Mouse (Mus musculus) myocyte (in vitro differentiated cells): ENCODE measurements around the gene Igfbp2. TPM values are rescaled to one million over a fixed set of nuclear protein-coding genes. Genes with fewer than 3 reads are reported as not detected.

Experiments
- H3K27me3 ChIP-seq: one replicate; pipeline ENCODE4 v1.6.1; 2011; ENCODE audit not compliant: control insufficient read depth, insufficient read depth, insufficient read length
- H3K36me3 ChIP-seq: one replicate; pipeline ENCODE4 v1.6.1; 2011; ENCODE audit not compliant: control insufficient read depth, insufficient read depth
- H3K4me2 ChIP-seq: one replicate; pipeline ENCODE4 v1.6.1; 2011; ENCODE audit warnings: low read depth, control low read depth
- H3K4me3 ChIP-seq: one replicate; pipeline ENCODE4 v1.5.1; 2011; ENCODE audit warnings: mild to moderate bottlenecking, control low read depth, moderate library complexity
- H3K79me2 ChIP-seq: one replicate; pipeline ENCODE4 v1.6.1; 2011; ENCODE audit not compliant: control insufficient read depth, insufficient read depth
- H3ac ChIP-seq: one replicate; pipeline ENCODE4 v1.6.1; 2011; ENCODE audit not compliant: control insufficient read depth, insufficient read length
- CEBPB ChIP-seq: IDR thresholded peaks from 2 replicates; pipeline ENCODE4 v1.6.1; 2011; ENCODE audit warnings: mild to moderate bottlenecking, moderate library complexity; ENCODE audit not compliant: poor library complexity, insufficient read depth, severe bottlenecking
- E2F4 ChIP-seq: IDR thresholded peaks from one replicate; pipeline ENCODE4 v1.6.1; 2011; ENCODE audit warnings: mild to moderate bottlenecking, control low read depth, moderate library complexity; ENCODE audit not compliant: insufficient read depth
- MAX ChIP-seq: IDR thresholded peaks from one replicate; pipeline ENCODE4 v1.6.1; 2011; ENCODE audit warnings: low read depth, mild to moderate bottlenecking, control low read depth
- MYOD1 ChIP-seq, 3 experiments: IDR thresholded peaks; one replicate each; pipeline ENCODE4 v1.6.1; 2011; ENCODE audit warnings: control low read depth in 2 of 3, low read depth in 2 of 3, mild to moderate bottlenecking in 2 of 3, moderate library complexity in 1 of 3; ENCODE audit not compliant: insufficient read length in 2 of 3, control insufficient read depth in 1 of 3
- MYOG ChIP-seq, 3 experiments: IDR thresholded peaks; one replicate each; pipeline ENCODE4 v1.6.1; 2011; ENCODE audit warnings: control low read depth in 2 of 3, low read depth in 2 of 3, mild to moderate bottlenecking in 2 of 3; ENCODE audit not compliant: insufficient read length in 2 of 3, control insufficient read depth in 1 of 3, insufficient read depth in 1 of 3
- POLR2A ChIP-seq: IDR thresholded peaks from one replicate; pipeline ENCODE4 v1.6.1; 2011; ENCODE audit warnings: low read depth, mild to moderate bottlenecking, control low read depth, moderate library complexity; ENCODE audit not compliant: insufficient read length
- POLR2AphosphoS2 ChIP-seq: IDR thresholded peaks from one replicate; pipeline ENCODE4 v1.6.1; 2011; ENCODE audit warnings: low read depth, control low read depth; ENCODE audit not compliant: insufficient read length
- REST ChIP-seq: IDR thresholded peaks from one replicate; pipeline ENCODE4 v1.6.1; 2011; ENCODE audit warnings: mild to moderate bottlenecking, control low read depth, moderate library complexity; ENCODE audit not compliant: insufficient read depth, insufficient read length
- SRF ChIP-seq: IDR thresholded peaks from one replicate; pipeline ENCODE4 v1.6.1; 2011; ENCODE audit warnings: low read depth; ENCODE audit not compliant: control insufficient read depth, insufficient read length
- TCF12 ChIP-seq: IDR thresholded peaks from one replicate; pipeline ENCODE4 v1.6.1; 2011; ENCODE audit warnings: mild to moderate bottlenecking, control low read depth; ENCODE audit not compliant: poor library complexity, insufficient read depth, severe bottlenecking
- TCF3 ChIP-seq: IDR thresholded peaks from one replicate; pipeline ENCODE4 v1.6.1; 2011; ENCODE audit warnings: low read depth, control low read depth; ENCODE audit not compliant: insufficient read length
- USF1 ChIP-seq: IDR thresholded peaks from one replicate; pipeline ENCODE4 v1.6.1; 2011; ENCODE audit warnings: low read depth, mild to moderate bottlenecking, control low read depth, moderate library complexity
- polyA plus RNA-seq: library from polyadenylated mRNA; unstranded; fragments of >200 nt; fragmentation: generic; extraction: Trizol; gene quantifications from one replicate; pipeline ENCODE4 v1.2.1, GENCODE M21; 2012; ENCODE audit warnings: missing spikeins

Igfbp2 gene
- polyA plus RNA-seq, 1 experiment = 83.7 TPM

- Histone ChIP-seq H3K4me2 (no peak overlapping the region), H3ac (no peak overlapping the region), H3K27me3 (no peaks in the 10 kb centered on the region), H3K79me2 (no peaks in the 10 kb centered on the region), H3K36me3 (no peaks in the 10 kb centered on the region), H3K4me3 (no peak overlapping the region)
- TF ChIP-seq REST (no peak), MYOG (IDR thresholded peaks at IDR 0.05; ENCODE audit: control insufficient read depth in 1 of 3, insufficient read depth in 1 of 3, insufficient read length in 2 of 3, low read depth in 2 of 3) (no peak), USF1 (no peak), POLR2A (no peak), TCF12 (no peak), MAX (no peak), E2F4 (no peak), POLR2AphosphoS2 (no peak), CEBPB (no peak), TCF3 (no peak), SRF (no peak)
Measured at GRCm38 (mm10) chr1:72819995-72820394, 4.3 kb upstream of the Igfbp2 start.

GRCm38 (mm10) chr1:72822893-72823292 is 1.4 kb upstream of the Igfbp2 start:
- no peak overlapping the region for H3K4me2 ChIP-seq
- no peak overlapping the region for H3ac ChIP-seq
- peaks cover 11% of the 10 kb centered on the region for H3K79me2 ChIP-seq
- no peak overlapping the region for H3K4me3 ChIP-seq
- no peaks in the 10 kb centered on the region for H3K27me3 ChIP-seq
- H3K36me3 ChIP-seq = no peaks in the 10 kb centered on the region
- TF ChIP-seq MYOG (IDR thresholded peaks at IDR 0.05; ENCODE audit: control insufficient read depth in 1 of 3, insufficient read depth in 1 of 3, insufficient read length in 2 of 3, low read depth in 2 of 3) (no peak), POLR2A (no peak), MYOD1 (IDR thresholded peaks at IDR 0.05; ENCODE audit: control insufficient read depth in 1 of 3, insufficient read length in 2 of 3, low read depth in 2 of 3) (no peak), POLR2AphosphoS2 (no peak), MAX (no peak), SRF (no peak), E2F4 (no peak), TCF3 (no peak), USF1 (no peak), TCF12 (no peak), REST (no peak), CEBPB (no peak)

DNA sequence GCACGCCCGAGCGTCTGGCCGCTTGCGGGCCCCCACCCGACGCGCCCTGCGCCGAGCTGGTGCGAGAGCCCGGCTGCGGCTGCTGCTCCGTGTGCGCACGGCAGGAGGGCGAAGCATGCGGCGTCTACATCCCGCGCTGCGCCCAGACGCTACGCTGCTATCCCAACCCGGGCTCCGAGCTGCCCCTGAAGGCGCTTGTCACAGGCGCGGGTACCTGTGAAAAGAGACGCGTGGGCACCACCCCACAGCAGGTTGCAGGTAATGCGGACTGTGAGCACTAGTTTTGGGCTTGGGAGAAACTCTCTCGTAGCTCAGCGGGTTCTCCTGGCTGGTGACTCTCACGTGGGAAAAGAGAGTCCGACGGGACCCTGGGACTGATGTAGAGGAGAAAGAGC is 401 bp downstream of the Igfbp2 start:
- TF ChIP-seq MYOG (IDR thresholded peaks at IDR 0.05; ENCODE audit: control insufficient read depth in 1 of 3, insufficient read depth in 1 of 3, insufficient read length in 2 of 3, low read depth in 2 of 3) (peak in 1 of 3 experiments; percentile 0), TCF3 (no peak)
- Histone ChIP-seq H3K4me3 (peak overlapping the region; percentile 36), H3K79me2 (peaks cover 11% of the 10 kb centered on the region), H3K4me2 (peak overlapping the region; percentile 95), H3ac (peak overlapping the region; percentile 23), H3K27me3 (no peaks in the 10 kb centered on the region), H3K36me3 (no peaks in the 10 kb centered on the region)

- TF ChIP-seq MYOG (IDR thresholded peaks at IDR 0.05; ENCODE audit: control insufficient read depth in 1 of 3, insufficient read depth in 1 of 3, insufficient read length in 2 of 3, low read depth in 2 of 3) = peak in 2 of 3 experiments; percentile 79 to 83
- TF ChIP-seq USF1 = no peak
- peak in 2 of 3 experiments; percentile 74 to 80 for TF ChIP-seq MYOD1 (IDR thresholded peaks at IDR 0.05; ENCODE audit: control insufficient read depth in 1 of 3, insufficient read length in 2 of 3, low read depth in 2 of 3)
- Histone ChIP-seq H3K4me2 (peak overlapping the region; percentile 95), H3K79me2 (peaks cover 11% of the 10 kb centered on the region), H3ac (peak overlapping the region; percentile 23), H3K4me3 (peak overlapping the region; percentile 36), H3K36me3 (no peaks in the 10 kb centered on the region), H3K27me3 (no peaks in the 10 kb centered on the region)
Measured at GRCm38 (mm10) chr1:72825286-72825685, 983 bp downstream of the Igfbp2 start.

GRCm38 (mm10) chr1:72825921-72826320 is 1.6 kb downstream of the Igfbp2 start:
- H3K79me2 ChIP-seq = peaks cover 11% of the 10 kb centered on the region
- H3K27me3 ChIP-seq = no peaks in the 10 kb centered on the region
- no peak for TF ChIP-seq MAX
- TF ChIP-seq POLR2A = no peak
- TF ChIP-seq POLR2AphosphoS2 = no peak
- TF ChIP-seq CEBPB = no peak
- TF ChIP-seq TCF3 = no peak
- TF ChIP-seq E2F4 = no peak
- TF ChIP-seq USF1 = no peak
- no peak for TF ChIP-seq TCF12
- no peak for TF ChIP-seq SRF
- TF ChIP-seq MYOD1 (IDR thresholded peaks at IDR 0.05; ENCODE audit: control insufficient read depth in 1 of 3, insufficient read length in 2 of 3, low read depth in 2 of 3) = no peak
- TF ChIP-seq REST = no peak
- no peak for TF ChIP-seq MYOG (IDR thresholded peaks at IDR 0.05; ENCODE audit: control insufficient read depth in 1 of 3, insufficient read depth in 1 of 3, insufficient read length in 2 of 3, low read depth in 2 of 3)
- H3K4me2 ChIP-seq = peak overlapping the region; percentile 95
- no peaks in the 10 kb centered on the region for H3K36me3 ChIP-seq
- no peak overlapping the region for H3ac ChIP-seq
- peak overlapping the region; percentile 36 for H3K4me3 ChIP-seq
